Mouse (Mus musculus): ENCODE measurements around the gene Cubn. TPM values are rescaled to one million over a fixed set of nuclear protein-coding genes. Genes with fewer than 3 reads are reported as not detected.
A peak's percentile ranks its signal among the peaks of the same experiment; 100 is the strongest.

Cubn gene
- polyA plus RNA-seq, 1 experiment from 2014 or later: 0.29 TPM

DNA sequence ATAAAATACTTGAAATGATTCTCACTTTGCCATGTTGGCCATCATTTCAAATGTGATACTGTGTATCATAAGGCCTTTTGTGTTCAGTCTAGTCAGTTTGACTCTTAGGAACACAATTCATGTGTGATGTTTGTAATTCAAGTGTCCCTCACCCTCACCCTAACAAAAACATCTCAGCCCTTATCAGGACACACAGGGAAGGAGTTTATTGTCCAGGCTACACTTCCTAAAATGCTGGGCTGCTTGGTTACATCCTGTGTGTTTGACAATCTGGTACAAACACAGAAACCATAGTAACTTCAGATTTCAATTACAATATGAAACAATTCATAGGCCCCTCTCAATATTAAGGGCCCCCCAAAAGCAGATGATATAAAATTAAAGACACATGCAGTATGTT is 83.9 kb downstream of the Cubn start:
- Histone ChIP-seq H3K4me3 (ENCODE audit: low read depth, low read length) (no peak overlapping the region), H3K9me3 (ENCODE audit: control insufficient read depth, low read length) (no peaks in the 10 kb centered on the region), H3K9ac (ENCODE audit: low read length) (no peak overlapping the region), H3K4me1 (ENCODE audit: control insufficient read depth, insufficient read depth, low read length) (no peaks in the 10 kb centered on the region), H3K27ac (ENCODE audit: low read depth, low read length) (no peak overlapping the region), H3K36me3 (ENCODE audit: control insufficient read depth, insufficient read depth, low read length) (no peaks in the 10 kb centered on the region), H3K27me3 (ENCODE audit: control insufficient read depth, insufficient read depth, low read length) (no peaks in the 10 kb centered on the region), H3K4me2 (ENCODE audit: low read depth) (no peak overlapping the region)
- DNase-seq (ENCODE audit: low spot score): no peak
- ATAC-seq (ENCODE audit: insufficient read depth, low FRiP score, low TSS enrichment): no peak

DNA sequence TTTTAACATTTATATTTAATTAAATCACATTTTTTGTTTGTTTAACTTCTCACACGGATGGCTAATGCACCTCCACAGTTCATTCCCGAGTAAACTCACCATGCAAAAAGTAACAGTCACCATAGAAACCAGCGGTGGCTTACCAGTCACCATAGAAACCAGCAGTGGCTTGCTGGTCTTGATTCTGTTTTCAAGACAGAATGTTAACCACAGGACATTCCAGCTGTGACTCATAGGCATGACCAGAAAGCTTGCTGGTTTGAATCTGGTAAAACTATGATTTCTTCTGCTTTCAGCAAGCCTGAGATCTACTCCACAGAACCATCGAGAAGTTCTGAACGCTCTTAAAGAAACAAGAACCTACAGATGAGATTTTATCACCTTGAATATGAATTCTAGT is 84.3 kb downstream of the Cubn start:
- Histone ChIP-seq H3K9ac (ENCODE audit: low read length) (no peak overlapping the region), H3K36me3 (ENCODE audit: control insufficient read depth, insufficient read depth, low read length) (no peaks in the 10 kb centered on the region), H3K9me3 (ENCODE audit: control insufficient read depth, low read length) (no peaks in the 10 kb centered on the region), H3K27me3 (ENCODE audit: control insufficient read depth, insufficient read depth, low read length) (no peaks in the 10 kb centered on the region), H3K4me2 (ENCODE audit: low read depth) (no peak overlapping the region), H3K4me3 (ENCODE audit: low read depth, low read length) (no peak overlapping the region), H3K4me1 (ENCODE audit: control insufficient read depth, insufficient read depth, low read length) (no peaks in the 10 kb centered on the region), H3K27ac (ENCODE audit: low read depth, low read length) (no peak overlapping the region)
- no peak; the same call in 1 of the 2 replicates for ATAC-seq (ENCODE audit: insufficient read depth, low FRiP score, low TSS enrichment)
- 42% methylated on average over 5 of the region's 5 CpGs for WGBS
- DNase-seq (ENCODE audit: low spot score): peak; percentile 31

DNA sequence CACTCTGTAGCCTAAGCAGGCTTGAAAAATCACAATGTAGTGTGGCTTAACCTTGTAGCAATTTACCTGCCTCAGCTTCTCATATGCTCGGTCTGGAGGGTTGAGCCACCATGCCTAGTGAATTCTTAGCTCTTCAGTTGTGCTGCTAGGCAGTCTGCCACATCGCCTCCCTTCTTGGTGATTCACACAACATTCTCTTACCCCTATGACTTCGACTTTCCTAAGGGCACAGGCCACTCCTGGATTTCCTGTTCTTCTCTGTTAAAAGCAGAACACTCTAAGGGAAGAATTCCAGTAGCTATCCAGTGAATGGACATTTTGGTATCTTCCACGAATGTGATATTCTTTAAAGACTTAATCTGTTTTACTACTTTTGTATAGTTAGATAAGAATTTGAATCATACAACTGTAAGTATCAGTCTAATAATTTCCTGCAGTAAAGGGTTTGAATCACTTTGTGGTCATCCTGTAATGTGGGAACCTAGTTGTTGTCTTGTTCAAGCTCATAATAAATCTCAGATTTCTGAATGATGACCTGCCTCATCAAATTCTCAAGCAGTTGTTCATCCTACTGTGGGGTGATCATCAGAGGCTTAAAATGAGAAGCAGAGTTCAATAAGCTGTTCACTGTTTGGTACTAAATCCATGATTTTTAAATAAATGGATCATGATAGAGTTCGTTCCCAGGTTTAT is 86.5 kb downstream of the Cubn start:
- no peak overlapping the region for H3K4me2 ChIP-seq (ENCODE audit: low read depth)
- no peak overlapping the region for H3K4me3 ChIP-seq (ENCODE audit: low read depth, low read length)
- ATAC-seq (ENCODE audit: insufficient read depth, low FRiP score, low TSS enrichment) (no peak), DNase-seq (ENCODE audit: low spot score) (no peak)
- H3K9ac ChIP-seq (ENCODE audit: low read length): no peak overlapping the region
- no peak overlapping the region for H3K27ac ChIP-seq (ENCODE audit: low read depth, low read length)
- H3K27me3 ChIP-seq (ENCODE audit: control insufficient read depth, insufficient read depth, low read length): no peaks in the 10 kb centered on the region
- 85% methylated on average over 5 of the region's 5 CpGs for WGBS
- no peaks in the 10 kb centered on the region for H3K36me3 ChIP-seq (ENCODE audit: control insufficient read depth, insufficient read depth, low read length)
- no peaks in the 10 kb centered on the region for H3K9me3 ChIP-seq (ENCODE audit: control insufficient read depth, low read length)
- H3K4me1 ChIP-seq (ENCODE audit: control insufficient read depth, insufficient read depth, low read length): no peaks in the 10 kb centered on the region

DNA sequence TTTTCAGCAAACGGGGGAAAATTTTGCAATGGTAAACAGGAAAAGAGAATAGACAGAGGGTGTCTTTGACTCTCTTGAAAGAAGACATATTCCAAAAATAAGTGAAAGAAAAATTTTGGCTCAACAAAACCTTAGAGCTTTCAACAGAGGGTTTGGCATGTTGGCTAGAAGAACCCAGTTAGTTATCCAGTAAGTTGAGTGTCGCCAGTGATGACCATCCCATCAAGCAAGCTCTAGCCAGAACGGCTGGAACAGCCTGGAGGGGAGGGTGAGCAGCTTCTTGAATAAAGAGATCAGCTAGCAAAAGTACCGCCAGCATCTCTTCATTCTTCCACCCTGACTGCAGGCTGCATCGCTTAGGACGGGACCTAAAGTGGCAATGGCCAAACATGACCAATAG is 90.8 kb downstream of the Cubn start:
- DNase-seq (ENCODE audit: low spot score) (no peak), ATAC-seq (ENCODE audit: insufficient read depth, low FRiP score, low TSS enrichment) (no peak)
- Histone ChIP-seq H3K4me2 (ENCODE audit: low read depth) (no peak overlapping the region), H3K4me1 (ENCODE audit: control insufficient read depth, insufficient read depth, low read length) (peaks cover 17% of the 10 kb centered on the region), H3K27me3 (ENCODE audit: control insufficient read depth, insufficient read depth, low read length) (no peaks in the 10 kb centered on the region), H3K4me3 (ENCODE audit: low read depth, low read length) (no peak overlapping the region), H3K9me3 (ENCODE audit: control insufficient read depth, low read length) (no peaks in the 10 kb centered on the region), H3K36me3 (ENCODE audit: control insufficient read depth, insufficient read depth, low read length) (no peaks in the 10 kb centered on the region), H3K9ac (ENCODE audit: low read length) (no peak overlapping the region), H3K27ac (ENCODE audit: low read depth, low read length) (no peak overlapping the region)
- WGBS: 89% methylated on average over 6 of the region's 6 CpGs

DNA sequence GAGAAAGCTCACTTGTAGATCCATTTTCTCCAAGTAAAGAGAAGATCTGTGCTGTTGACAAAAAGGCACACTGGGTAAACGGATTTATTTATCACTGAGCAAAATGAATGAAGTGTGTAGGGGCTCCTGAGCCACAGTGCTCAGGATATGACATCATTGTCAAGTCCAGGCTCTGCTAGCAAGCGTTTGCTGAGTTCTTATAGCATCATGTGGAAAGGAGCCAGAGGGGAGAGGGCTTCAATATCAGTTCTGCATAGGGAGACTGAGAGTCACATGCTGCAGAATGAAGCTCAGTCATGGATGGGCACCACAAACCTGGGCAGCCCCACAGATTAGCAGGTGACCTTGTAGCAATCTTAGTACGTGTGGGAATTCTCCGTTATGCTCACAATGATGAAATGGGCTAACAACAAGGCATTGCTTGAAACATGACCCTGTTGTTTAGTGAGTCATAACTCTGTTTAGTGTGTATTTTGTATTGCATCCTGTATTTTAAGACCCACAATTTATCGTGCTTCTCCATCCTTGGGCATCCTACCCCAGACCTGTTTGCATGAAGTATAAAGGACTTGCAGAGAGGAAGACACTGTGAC is 92.0 kb downstream of the Cubn start:
- ATAC-seq (ENCODE audit: insufficient read depth, low FRiP score, low TSS enrichment): peak; percentile 53
- H3K27me3 ChIP-seq (ENCODE audit: control insufficient read depth, insufficient read depth, low read length): no peaks in the 10 kb centered on the region
- no peak overlapping the region for H3K4me2 ChIP-seq (ENCODE audit: low read depth)
- H3K36me3 ChIP-seq (ENCODE audit: control insufficient read depth, insufficient read depth, low read length): no peaks in the 10 kb centered on the region
- no peak overlapping the region for H3K4me3 ChIP-seq (ENCODE audit: low read depth, low read length)
- no peaks in the 10 kb centered on the region for H3K9me3 ChIP-seq (ENCODE audit: control insufficient read depth, low read length)
- H3K9ac ChIP-seq (ENCODE audit: low read length): no peak overlapping the region
- no peak for DNase-seq (ENCODE audit: low spot score)
- WGBS: 72% methylated on average over 5 of the region's 5 CpGs
- H3K4me1 ChIP-seq (ENCODE audit: control insufficient read depth, insufficient read depth, low read length): peaks cover 18% of the 10 kb centered on the region
- peak overlapping the region; percentile 65; the same call in 1 of the 2 replicates for H3K27ac ChIP-seq (ENCODE audit: low read depth, low read length)

DNA sequence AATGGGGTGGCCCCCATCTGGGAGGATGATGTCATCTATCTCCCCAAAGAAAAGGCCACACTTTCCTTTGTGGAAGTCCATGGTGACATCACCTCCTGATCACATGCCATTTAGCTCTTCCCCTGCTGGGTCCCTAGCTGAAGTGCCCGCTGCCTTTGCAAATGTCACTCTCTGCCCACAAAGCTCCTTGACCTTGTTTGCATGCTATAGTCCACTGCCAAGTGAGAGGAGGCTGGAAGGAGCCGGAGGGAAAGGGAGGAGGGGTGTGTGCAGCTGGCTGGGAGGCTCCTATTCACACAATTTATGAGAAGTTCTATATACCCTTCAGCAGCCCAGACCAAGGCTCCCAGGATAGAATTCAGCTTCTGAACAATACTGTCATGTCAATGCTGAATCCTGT is 92.7 kb downstream of the Cubn start:
- Histone ChIP-seq H3K9me3 (ENCODE audit: control insufficient read depth, low read length) (no peaks in the 10 kb centered on the region), H3K4me3 (ENCODE audit: low read depth, low read length) (no peak overlapping the region), H3K36me3 (ENCODE audit: control insufficient read depth, insufficient read depth, low read length) (no peaks in the 10 kb centered on the region), H3K27ac (ENCODE audit: low read depth, low read length) (no peak overlapping the region), H3K4me2 (ENCODE audit: low read depth) (no peak overlapping the region), H3K27me3 (ENCODE audit: control insufficient read depth, insufficient read depth, low read length) (no peaks in the 10 kb centered on the region), H3K9ac (ENCODE audit: low read length) (no peak overlapping the region), H3K4me1 (ENCODE audit: control insufficient read depth, insufficient read depth, low read length) (peaks cover 18% of the 10 kb centered on the region)
- WGBS: 8% methylated on average over 2 of the region's 2 CpGs
- peak; percentile 87 for ATAC-seq (ENCODE audit: insufficient read depth, low FRiP score, low TSS enrichment)
- DNase-seq (ENCODE audit: low spot score): peak; percentile 66

DNA sequence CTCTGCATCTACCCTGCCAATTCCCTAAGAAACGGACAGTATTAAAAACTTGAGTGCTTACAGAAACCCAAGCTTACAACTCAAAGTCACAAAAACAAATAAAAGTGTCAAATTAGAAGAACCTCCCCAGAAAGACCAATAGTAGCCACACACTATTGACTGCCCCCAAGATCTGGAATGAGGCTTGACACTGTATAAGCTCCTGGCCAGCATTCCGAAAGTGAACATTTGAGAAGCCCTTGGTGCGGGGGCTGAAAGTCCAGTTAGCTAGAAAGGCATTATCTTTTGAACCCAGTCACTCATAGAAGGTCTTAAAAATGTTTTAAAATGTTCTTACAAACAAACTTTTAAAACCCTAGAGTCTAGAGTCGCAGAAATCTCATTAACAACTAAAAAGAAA is 93.1 kb downstream of the Cubn start:
- H3K9ac ChIP-seq (ENCODE audit: low read length): no peak overlapping the region
- H3K4me2 ChIP-seq (ENCODE audit: low read depth): no peak overlapping the region
- 0 out of 2 replicates have a peak overlapping the region, but pooled peaks have one; percentile 6 for H3K27ac ChIP-seq (ENCODE audit: low read depth, low read length)
- DNase-seq (ENCODE audit: low spot score) (no peak), ATAC-seq (ENCODE audit: insufficient read depth, low FRiP score, low TSS enrichment) (peak; percentile 72)
- peaks cover 18% of the 10 kb centered on the region for H3K4me1 ChIP-seq (ENCODE audit: control insufficient read depth, insufficient read depth, low read length)
- H3K9me3 ChIP-seq (ENCODE audit: control insufficient read depth, low read length): no peaks in the 10 kb centered on the region
- no peaks in the 10 kb centered on the region for H3K36me3 ChIP-seq (ENCODE audit: control insufficient read depth, insufficient read depth, low read length)
- no peak overlapping the region for H3K4me3 ChIP-seq (ENCODE audit: low read depth, low read length)
- no peaks in the 10 kb centered on the region for H3K27me3 ChIP-seq (ENCODE audit: control insufficient read depth, insufficient read depth, low read length)
- WGBS: 59% methylated on average over 4 of the region's 4 CpGs

DNA sequence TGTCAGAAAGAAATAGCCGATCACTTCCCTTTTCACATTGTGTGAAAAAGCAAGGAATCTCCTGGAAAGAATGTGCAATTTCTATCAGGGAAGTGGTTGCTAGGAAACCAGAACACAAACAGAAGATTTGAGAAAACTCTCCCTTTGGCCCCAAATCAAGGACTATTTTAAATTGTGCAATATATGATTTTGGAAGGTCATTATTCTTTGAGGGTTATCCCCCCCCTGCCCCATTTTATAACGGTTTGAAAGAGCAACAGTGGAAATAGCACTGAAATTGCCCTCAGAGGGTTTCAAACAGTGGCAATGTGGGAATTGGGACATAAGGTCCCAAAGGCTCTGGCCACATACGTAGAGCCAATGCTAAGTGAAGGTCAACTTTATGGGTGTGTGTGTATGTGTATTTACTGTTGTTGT is 95.5 kb downstream of the Cubn start:
- DNase-seq (ENCODE audit: low spot score) (no peak), ATAC-seq (ENCODE audit: insufficient read depth, low FRiP score, low TSS enrichment) (no peak)
- Histone ChIP-seq H3K27ac (ENCODE audit: low read depth, low read length) (no peak overlapping the region), H3K9ac (ENCODE audit: low read length) (no peak overlapping the region), H3K27me3 (ENCODE audit: control insufficient read depth, insufficient read depth, low read length) (no peaks in the 10 kb centered on the region), H3K36me3 (ENCODE audit: control insufficient read depth, insufficient read depth, low read length) (no peaks in the 10 kb centered on the region), H3K9me3 (ENCODE audit: control insufficient read depth, low read length) (no peaks in the 10 kb centered on the region), H3K4me1 (ENCODE audit: control insufficient read depth, insufficient read depth, low read length) (peaks cover 18% of the 10 kb centered on the region), H3K4me2 (ENCODE audit: low read depth) (no peak overlapping the region), H3K4me3 (ENCODE audit: low read depth, low read length) (no peak overlapping the region)
- 46% methylated on average over 3 of the region's 3 CpGs for WGBS

DNA sequence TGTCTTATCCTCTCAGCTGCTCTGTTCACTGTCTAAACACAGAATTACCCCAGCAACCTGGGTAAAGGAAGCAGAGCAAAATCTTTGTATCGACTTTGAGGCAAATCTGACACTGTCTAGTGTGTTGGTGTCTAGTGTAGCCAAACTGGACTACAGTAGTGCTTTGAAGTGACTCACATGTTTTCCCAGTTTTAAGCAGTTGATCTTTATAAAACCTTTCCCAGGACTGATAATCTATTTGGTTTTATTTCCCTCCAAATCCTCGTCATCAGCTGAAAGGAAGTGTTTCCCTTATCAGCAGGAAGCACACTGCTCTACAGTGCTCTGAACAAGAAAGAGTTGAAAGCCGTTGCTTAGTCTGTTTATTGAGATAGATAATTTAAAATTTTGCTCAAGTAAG is 100.6 kb downstream of the Cubn start:
- Histone ChIP-seq H3K36me3 (ENCODE audit: control insufficient read depth, insufficient read depth, low read length) (no peaks in the 10 kb centered on the region), H3K4me1 (ENCODE audit: control insufficient read depth, insufficient read depth, low read length) (0 out of 2 replicates have a peak, but pooled peaks cover 4% of the 10 kb centered on the region), H3K4me3 (ENCODE audit: low read depth, low read length) (no peak overlapping the region), H3K4me2 (ENCODE audit: low read depth) (no peak overlapping the region), H3K27ac (ENCODE audit: low read depth, low read length) (no peak overlapping the region), H3K27me3 (ENCODE audit: control insufficient read depth, insufficient read depth, low read length) (no peaks in the 10 kb centered on the region), H3K9ac (ENCODE audit: low read length) (no peak overlapping the region), H3K9me3 (ENCODE audit: control insufficient read depth, low read length) (no peaks in the 10 kb centered on the region)
- no peak for ATAC-seq (ENCODE audit: insufficient read depth, low FRiP score, low TSS enrichment)
- 66% methylated on average over 3 of the region's 3 CpGs for WGBS
- DNase-seq (ENCODE audit: low spot score): no peak

Data from neural tube, embryonic 11.5 days (tissue).